In the genomic region with DNA sequence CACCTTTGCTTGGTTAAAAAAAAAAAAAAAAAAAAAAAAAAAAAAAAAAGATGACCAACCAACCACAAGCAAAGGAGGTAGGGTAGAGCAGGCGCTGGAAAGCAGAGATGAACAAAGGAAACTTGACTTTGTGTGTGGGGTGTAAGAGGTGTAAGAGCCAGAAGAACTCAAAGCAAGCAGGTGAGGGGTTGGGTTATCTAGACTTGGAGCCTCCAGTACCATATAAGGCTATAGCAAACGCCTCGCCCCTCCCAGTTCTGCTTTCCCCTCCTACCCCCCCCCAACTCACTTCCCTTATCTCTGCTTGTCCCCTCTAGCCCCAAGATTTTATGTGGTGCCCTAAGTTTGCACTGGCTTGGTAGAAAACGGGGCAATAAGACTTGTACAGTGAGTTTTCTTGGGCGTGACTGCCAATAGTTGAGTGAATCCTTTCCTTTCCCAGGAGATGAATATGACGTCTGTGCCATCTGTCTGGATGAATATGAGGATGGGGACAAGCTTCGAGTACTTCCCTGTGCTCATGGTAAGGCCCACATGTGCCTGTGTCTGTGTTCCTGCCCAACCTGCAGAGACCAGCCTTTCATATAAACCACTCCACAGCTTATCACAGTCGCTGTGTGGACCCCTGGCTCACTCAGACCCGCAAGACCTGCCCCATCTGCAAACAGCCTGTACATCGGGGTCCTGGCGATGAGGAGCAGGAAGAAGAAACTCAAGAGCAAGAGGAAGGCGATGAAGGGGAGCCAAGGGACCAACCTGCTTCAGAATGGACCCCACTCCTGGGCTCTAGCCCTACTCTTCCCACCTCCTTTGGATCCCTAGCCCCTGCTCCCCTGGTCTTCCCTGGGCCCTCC, we compare ENCODE assay signal across 8 mouse cellular contexts. TPM values are rescaled to one million over a fixed set of nuclear protein-coding genes. Genes with fewer than 3 reads are reported as not detected.
DNase-seq lines count a peak whose midpoint lies in the region; ATAC-seq lines count a peak whose summit lies in the region.

No protein-coding gene starts in this region.

- H3K4me3 ChIP-seq in forebrain, embryonic 10.5 days: peak overlapping the region; percentile 17
- no peak overlapping the region for H3K4me3 ChIP-seq in forebrain, embryonic 13.5 days

- no peak overlapping the region for H3K4me2 ChIP-seq in forebrain, embryonic 13.5 days

- no peak overlapping the region for H3K9ac ChIP-seq in forebrain, embryonic 13.5 days

- H3K4me1 ChIP-seq in forebrain, embryonic 10.5 days: peaks cover 71% of the 10 kb centered on the region
- H3K4me1 ChIP-seq in forebrain, embryonic 13.5 days: peaks cover 56% of the 10 kb centered on the region

- 85% methylated on average over 12 of the region's 12 CpGs for WGBS in forebrain, embryonic 10.5 days
- WGBS in forebrain, embryonic 13.5 days: 89% methylated on average over 12 of the region's 12 CpGs

- no peak overlapping the region for H3K27ac ChIP-seq in forebrain, embryonic 10.5 days
- no peak overlapping the region for H3K27ac ChIP-seq in forebrain, embryonic 13.5 days

- peaks cover 55% of the 10 kb centered on the region for H3K36me3 ChIP-seq in forebrain, embryonic 10.5 days (replicated peaks)
- peaks cover 45% of the 10 kb centered on the region for H3K36me3 ChIP-seq in forebrain, embryonic 13.5 days (ENCODE audit: poor library complexity, severe bottlenecking)

- no peaks in the 10 kb centered on the region for H3K27me3 ChIP-seq in forebrain, embryonic 10.5 days (ENCODE audit: poor library complexity, severe bottlenecking)
- no peaks in the 10 kb centered on the region for H3K27me3 ChIP-seq in forebrain, embryonic 13.5 days

- no peak for DNase-seq in forebrain, embryonic 10.5 days (ENCODE audit: extremely low spot score, low spot score)
- DNase-seq in spleen, postnatal 36 days (ENCODE audit: low spot score in 2 of 2): peak; percentile 74 to 79
- no peak for DNase-seq in spleen, postnatal 14 days (ENCODE audit: low spot score in 2 of 2)
- peak; percentile 61 for DNase-seq in liver
- peak; percentile 62 for DNase-seq in thymus, postnatal 4 days
- DNase-seq in gastrocnemius, adult 18-20 months (ENCODE audit: low spot score): no peak
- no peak for DNase-seq in cerebellum, postnatal 36 days

- H3K9me3 ChIP-seq in forebrain, embryonic 10.5 days: no peaks in the 10 kb centered on the region
- H3K9me3 ChIP-seq in forebrain, embryonic 13.5 days (replicated peaks): no peaks in the 10 kb centered on the region

- no peak for ATAC-seq in forebrain, embryonic 13.5 days

RNA-seq across cellular contexts. Expression of gene Slc25a11, which starts 3.3 kb away (rescaled TPM):
- 138 TPM in 2 replicates for polyA plus RNA-seq in forebrain, embryonic 10.5 days (2016; fragmentation: Nextera tagmentation; extraction: Ambion mirVana)
- polyA plus RNA-seq in forebrain, embryonic 13.5 days (2015; fragmentation: Nextera tagmentation; extraction: Ambion mirVana): 156 and 165 TPM in 2 replicates
- total RNA-seq in gastrocnemius, adult 18-20 months (2021): 100 to 1,000 TPM; 292 to 304 TPM

RNA-seq across cellular contexts. Expression of gene Rnf167, which starts 3.5 kb away (rescaled TPM):
- polyA plus RNA-seq in forebrain, embryonic 10.5 days (2016; fragmentation: Nextera tagmentation; extraction: Ambion mirVana): 71.3 and 79.9 TPM in 2 replicates
- polyA plus RNA-seq in forebrain, embryonic 13.5 days (2015; fragmentation: Nextera tagmentation; extraction: Ambion mirVana): 108 and 119 TPM in 2 replicates
- total RNA-seq in gastrocnemius, adult 18-20 months (2021): 10 to 100 TPM; 35.3 to 37.2 TPM

RNA-seq across cellular contexts. Expression of gene Pfn1, which starts 3.9 kb away (rescaled TPM):
- polyA plus RNA-seq in forebrain, embryonic 10.5 days (2016; fragmentation: Nextera tagmentation; extraction: Ambion mirVana): 1,843 and 1,871 TPM in 2 replicates
- polyA plus RNA-seq in forebrain, embryonic 13.5 days (2015; fragmentation: Nextera tagmentation; extraction: Ambion mirVana): 919 and 977 TPM in 2 replicates
- 100 to 1,000 TPM; 217 to 233 TPM for total RNA-seq in gastrocnemius, adult 18-20 months (2021)

RNA-seq across cellular contexts. Expression of gene Eno3, which starts 6.5 kb away (rescaled TPM):
- polyA plus RNA-seq in forebrain, embryonic 10.5 days (2016; fragmentation: Nextera tagmentation; extraction: Ambion mirVana): 33.4 and 44.7 TPM in 2 replicates
- polyA plus RNA-seq in forebrain, embryonic 13.5 days (2015; fragmentation: Nextera tagmentation; extraction: Ambion mirVana): 7.1 and 7.4 TPM in 2 replicates
- 1,000 to 10,000 TPM; 5,616 to 7,081 TPM for total RNA-seq in gastrocnemius, adult 18-20 months (2021)

RNA-seq across cellular contexts. Expression of gene Gp1ba, which starts 11.6 kb away (rescaled TPM):
- 0.56 and 1.00 TPM in 2 replicates for polyA plus RNA-seq in forebrain, embryonic 10.5 days (2016; fragmentation: Nextera tagmentation; extraction: Ambion mirVana)
- 0.15 and 0.30 TPM in 2 replicates for polyA plus RNA-seq in forebrain, embryonic 13.5 days (2015; fragmentation: Nextera tagmentation; extraction: Ambion mirVana)
- total RNA-seq in gastrocnemius, adult 18-20 months (2021): under 1 TPM in 1 of 2 experiments, not detected in 1; 0.09 TPM

Comparison
In these comparisons a context has a peak if more than half of its experiments do, and no peak if none do; other contexts are left out.
1. DNase-seq: peak in spleen, postnatal 36 days (2 of 2), liver (single experiment) and thymus, postnatal 4 days (single experiment); none in forebrain, embryonic 10.5 days (single experiment), spleen, postnatal 14 days (0 of 2), gastrocnemius, adult 18-20 months (single experiment) and cerebellum, postnatal 36 days (0 of 2).